Mouse (Mus musculus): ENCODE data around the gene Mthfsd. TPM values are rescaled to one million over a fixed set of nuclear protein-coding genes. Genes with fewer than 3 reads are reported as not detected.
A peak's percentile ranks its signal among the peaks of the same experiment; 100 is the strongest.

Gene Mthfsd
- polyA plus RNA-seq, 1 experiment from 2014 or later: 19.3 TPM

DNA sequence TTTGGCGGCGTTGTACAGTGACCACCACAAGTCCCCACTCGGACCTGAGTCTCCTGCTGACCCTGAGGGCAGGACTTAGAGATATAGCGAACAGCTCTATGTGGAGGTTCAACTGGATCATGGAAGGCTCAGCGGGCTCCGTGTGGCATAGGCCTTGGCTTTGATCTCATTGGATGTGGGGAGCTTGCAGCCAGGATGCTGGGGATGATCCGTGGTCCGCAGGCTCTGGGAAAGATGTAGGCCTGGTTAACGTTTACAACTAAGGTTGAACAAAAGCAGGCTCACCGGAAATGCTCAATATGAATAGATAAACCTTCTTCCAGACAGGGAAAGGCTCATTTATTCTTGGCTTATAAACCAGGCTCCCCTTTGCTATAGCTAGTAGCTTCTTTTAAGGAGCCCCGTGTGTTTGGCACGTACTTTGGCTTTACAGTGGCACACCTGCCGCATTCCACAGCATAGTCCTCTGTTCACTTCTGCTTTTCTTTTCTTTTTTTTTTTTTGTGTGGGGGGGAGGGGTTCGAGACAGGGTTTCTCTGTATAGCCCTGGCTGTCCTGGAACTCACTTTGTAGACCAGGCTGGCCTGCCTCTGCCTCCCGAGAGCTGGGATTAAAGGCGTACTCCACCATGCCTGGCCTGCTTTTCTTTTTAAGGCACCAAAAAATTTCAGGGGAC lies 21.2 kb upstream of the Mthfsd start:
- ATAC-seq (ENCODE audit: insufficient read depth): no peak
- Histone ChIP-seq H3K27me3 (peaks cover 81% of the 10 kb centered on the region), H3K9me3 (replicated peaks) (no peaks in the 10 kb centered on the region), H3K27ac (replicated peaks) (no peak overlapping the region), H3K4me1 (replicated peaks) (peaks cover 10% of the 10 kb centered on the region; the same call in 1 of the 2 replicates), H3K4me3 (replicated peaks) (no peak overlapping the region), H3K9ac (no peak overlapping the region), H3K36me3 (replicated peaks) (no peaks in the 10 kb centered on the region), H3K4me2 (no peak overlapping the region)
- WGBS (ENCODE audit: insufficient replicate concordance): 17% methylated on average over 16 of the region's 16 CpGs

DNA sequence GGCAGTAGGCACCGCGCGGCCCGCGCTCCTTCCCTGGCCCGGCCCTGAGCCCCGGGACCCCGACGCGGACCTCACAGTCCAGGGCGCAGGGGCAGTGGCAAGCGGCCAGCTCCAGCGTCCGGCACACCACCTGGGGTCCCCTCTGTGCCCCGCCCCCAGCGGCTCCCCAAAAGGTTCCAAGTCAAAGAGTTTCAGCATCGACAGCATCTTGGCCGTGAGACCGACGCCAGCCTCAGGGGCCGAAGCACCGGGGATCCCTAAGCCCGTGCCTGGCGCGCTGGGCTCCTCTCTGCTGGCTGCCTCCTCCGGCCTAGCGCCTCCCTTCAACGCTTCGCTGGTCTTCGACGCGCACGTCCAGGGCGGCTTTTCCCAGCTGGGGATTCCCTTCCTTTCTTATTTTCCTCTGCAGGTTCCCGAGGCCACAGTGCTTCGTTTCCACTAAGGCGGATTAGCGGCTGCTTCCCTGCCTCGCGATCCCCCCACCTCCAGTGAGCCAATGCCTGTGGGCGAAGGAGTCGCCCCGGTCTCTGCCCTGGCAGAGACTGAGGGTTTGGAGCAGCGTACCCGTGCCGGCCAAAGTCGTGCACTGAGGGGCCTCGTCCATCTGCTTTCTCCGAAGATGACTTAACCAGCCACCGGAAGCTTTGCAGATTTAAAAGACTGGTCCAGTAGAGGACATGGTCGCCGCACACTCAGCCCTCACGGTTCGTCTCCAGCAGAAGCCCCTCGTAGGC lies 20.5 kb upstream of the Mthfsd start:
- Histone ChIP-seq H3K9me3 (replicated peaks) (no peaks in the 10 kb centered on the region), H3K4me3 (replicated peaks) (no peak overlapping the region), H3K27ac (replicated peaks) (no peak overlapping the region), H3K4me2 (no peak overlapping the region), H3K27me3 (peaks cover 87% of the 10 kb centered on the region), H3K4me1 (replicated peaks) (peaks cover 10% of the 10 kb centered on the region; the same call in 1 of the 2 replicates), H3K9ac (no peak overlapping the region), H3K36me3 (replicated peaks) (no peaks in the 10 kb centered on the region)
- WGBS (ENCODE audit: insufficient replicate concordance): 3% methylated on average over 53 of the region's 55 CpGs
- ATAC-seq (ENCODE audit: insufficient read depth): no peak

DNA sequence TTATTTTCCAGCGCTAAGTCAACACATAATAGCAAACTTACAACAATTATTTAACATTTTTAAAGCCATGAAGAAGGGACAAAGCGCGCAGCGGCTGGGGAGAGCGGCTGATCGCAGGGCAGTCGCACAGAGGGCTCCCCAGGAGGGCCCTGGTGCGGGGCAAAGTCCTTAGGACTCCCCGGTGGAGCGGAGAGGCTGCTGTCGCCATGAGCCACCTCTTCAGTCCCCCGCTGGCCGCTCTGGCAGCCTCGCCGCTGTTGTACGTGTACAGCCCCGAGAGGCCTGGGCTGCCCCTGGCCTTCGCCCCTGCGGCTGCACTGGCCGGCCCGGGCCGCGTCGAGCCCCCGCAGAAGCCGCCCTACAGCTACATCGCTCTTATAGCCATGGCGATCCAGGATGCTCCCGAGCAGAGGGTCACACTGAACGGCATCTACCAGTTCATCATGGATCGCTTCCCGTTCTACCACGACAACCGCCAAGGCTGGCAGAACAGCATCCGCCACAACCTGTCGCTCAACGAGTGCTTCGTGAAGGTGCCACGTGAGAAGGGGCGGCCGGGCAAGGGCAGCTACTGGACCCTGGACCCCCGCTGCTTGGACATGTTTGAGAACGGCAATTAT lies 19.7 kb upstream of the Mthfsd start, which contains the start of gene Foxl1:
Foxl1 (plus strand) TSS at position 185 of the 620 bp plus-strand sequence.
- Histone ChIP-seq H3K27ac (replicated peaks) (no peak within 1 kb of the TSS), H3K9ac (no peak within 1 kb of the TSS), H3K4me1 (replicated peaks) (peaks cover 10% of the 10 kb centered on the region; the same call in 1 of the 2 replicates), H3K36me3 (replicated peaks) (no peaks in the 10 kb centered on the region), H3K4me3 (replicated peaks) (no peak within 1 kb of the TSS), H3K27me3 (peaks cover 91% of the 10 kb centered on the region), H3K9me3 (replicated peaks) (no peaks in the 10 kb centered on the region), H3K4me2 (no peak within 1 kb of the TSS)
- ATAC-seq (ENCODE audit: insufficient read depth): no peak
- WGBS (ENCODE audit: insufficient replicate concordance): 3% methylated on average over 43 of the region's 43 CpGs

DNA sequence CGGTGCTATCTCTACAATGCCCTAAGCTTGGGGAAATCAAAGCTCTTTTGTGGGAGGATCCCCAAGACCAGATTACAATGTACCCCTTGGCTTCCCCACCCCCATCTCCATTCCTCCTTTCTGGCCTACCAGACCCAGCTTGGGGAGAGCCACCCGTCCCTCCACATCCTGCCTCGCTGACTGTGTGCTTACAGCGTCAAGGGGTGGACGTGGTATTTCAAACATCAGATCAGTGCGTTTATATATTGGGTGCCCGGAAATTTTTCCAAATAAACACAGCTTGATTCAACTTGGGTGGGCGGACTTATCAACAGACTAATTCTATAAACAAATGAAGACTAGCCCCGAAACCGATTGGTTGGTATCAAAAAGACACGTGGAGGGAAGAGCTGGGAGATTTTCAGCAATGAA lies 19.1 kb upstream of the Mthfsd start:
- Histone ChIP-seq H3K9ac (no peak overlapping the region), H3K27ac (replicated peaks) (no peak overlapping the region), H3K4me1 (replicated peaks) (peaks cover 10% of the 10 kb centered on the region; the same call in 1 of the 2 replicates), H3K27me3 (peaks cover 96% of the 10 kb centered on the region), H3K36me3 (replicated peaks) (no peaks in the 10 kb centered on the region), H3K9me3 (replicated peaks) (no peaks in the 10 kb centered on the region), H3K4me2 (no peak overlapping the region), H3K4me3 (replicated peaks) (no peak overlapping the region)
- ATAC-seq (ENCODE audit: insufficient read depth): no peak
- 4% methylated on average over 11 of the region's 11 CpGs for WGBS (ENCODE audit: insufficient replicate concordance)

DNA sequence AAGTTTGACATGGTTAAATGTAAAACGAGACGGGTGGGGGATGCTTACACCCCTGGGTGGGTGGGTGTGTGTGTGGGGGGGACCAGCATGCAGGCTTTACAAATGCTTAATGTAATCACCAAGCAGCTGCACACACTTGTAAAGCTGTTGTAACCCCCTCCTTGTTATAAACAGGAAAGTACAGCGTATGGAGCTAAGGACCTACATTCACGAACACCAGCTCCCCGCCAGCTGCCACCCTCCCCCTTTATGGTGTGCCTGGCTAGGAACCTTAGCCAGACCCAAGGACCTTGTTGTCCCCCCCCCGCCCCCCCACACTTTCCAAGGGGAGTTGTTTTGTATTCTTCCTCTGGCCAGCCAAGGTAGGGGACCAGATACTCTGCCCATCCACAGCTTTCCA lies 18.5 kb upstream of the Mthfsd start:
- no peak for ATAC-seq (ENCODE audit: insufficient read depth)
- WGBS (ENCODE audit: insufficient replicate concordance): 11% methylated on average over 6 of the region's 6 CpGs
- H3K4me3 ChIP-seq (replicated peaks): no peak overlapping the region

DNA sequence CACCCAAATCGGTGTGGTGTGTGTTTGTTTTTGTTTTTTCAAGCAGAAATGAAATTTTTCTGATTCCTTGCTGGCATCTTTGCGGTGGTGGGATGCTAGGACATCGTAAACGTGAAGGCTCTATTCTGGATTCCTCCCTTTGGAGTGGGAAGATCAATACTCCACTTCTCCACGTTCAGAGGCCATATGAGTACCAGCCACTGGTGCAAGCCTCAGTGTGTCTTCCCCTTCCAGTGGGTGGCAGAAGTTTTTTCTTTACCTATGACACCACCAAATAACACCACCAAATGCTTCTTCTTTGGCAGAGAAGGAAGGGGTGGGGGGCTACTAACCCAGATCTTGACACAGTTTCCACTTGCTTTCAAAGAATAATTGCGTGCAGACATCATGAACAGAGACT lies 18.0 kb upstream of the Mthfsd start:
- Histone ChIP-seq H3K27me3 (peaks cover 99% of the 10 kb centered on the region), H3K4me1 (replicated peaks) (peaks cover 10% of the 10 kb centered on the region; the same call in 1 of the 2 replicates), H3K9ac (no peak overlapping the region), H3K36me3 (replicated peaks) (no peaks in the 10 kb centered on the region), H3K4me3 (replicated peaks) (no peak overlapping the region), H3K9me3 (replicated peaks) (no peaks in the 10 kb centered on the region), H3K4me2 (no peak overlapping the region), H3K27ac (replicated peaks) (no peak overlapping the region)
- ATAC-seq (ENCODE audit: insufficient read depth): no peak
- 9% methylated on average over 6 of the region's 6 CpGs for WGBS (ENCODE audit: insufficient replicate concordance)

More for the DNA sequence above, 18.5 kb upstream of the Mthfsd start:
- Histone ChIP-seq H3K9me3 (replicated peaks) (no peaks in the 10 kb centered on the region), H3K4me1 (replicated peaks) (peaks cover 10% of the 10 kb centered on the region; the same call in 1 of the 2 replicates), H3K27me3 (peaks cover 97% of the 10 kb centered on the region), H3K4me2 (no peak overlapping the region), H3K9ac (no peak overlapping the region), H3K36me3 (replicated peaks) (no peaks in the 10 kb centered on the region), H3K27ac (replicated peaks) (no peak overlapping the region)

DNA sequence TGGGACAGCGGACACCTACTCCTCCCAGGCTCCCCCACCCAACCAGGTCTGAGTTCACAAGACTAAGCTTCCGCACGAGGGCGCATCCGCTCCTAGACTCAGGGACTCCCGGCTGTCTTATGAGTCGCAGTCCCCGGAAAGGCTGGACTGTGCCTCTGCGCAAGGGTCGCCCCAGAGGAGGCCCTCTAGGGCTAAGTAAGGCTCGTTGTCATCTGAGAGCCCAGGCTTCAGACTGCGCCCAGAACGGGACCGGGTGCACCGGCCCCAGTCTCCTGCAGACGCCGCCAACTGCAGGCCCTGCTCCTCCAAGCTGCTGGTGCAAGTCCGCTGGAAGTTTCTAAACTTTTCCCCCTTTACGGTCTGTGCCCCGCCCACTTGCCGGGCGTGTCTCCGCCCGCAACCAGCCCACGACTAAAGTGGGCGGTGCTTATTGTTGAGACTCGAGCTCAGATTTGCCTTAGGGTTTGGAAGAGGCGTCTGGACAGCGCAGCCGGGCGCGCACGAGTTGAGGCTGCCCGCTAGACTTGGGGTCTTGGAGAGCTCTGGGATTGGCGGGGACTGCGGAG lies 17.2 kb upstream of the Mthfsd start:
- H3K27ac ChIP-seq (replicated peaks): no peak overlapping the region

DNA sequence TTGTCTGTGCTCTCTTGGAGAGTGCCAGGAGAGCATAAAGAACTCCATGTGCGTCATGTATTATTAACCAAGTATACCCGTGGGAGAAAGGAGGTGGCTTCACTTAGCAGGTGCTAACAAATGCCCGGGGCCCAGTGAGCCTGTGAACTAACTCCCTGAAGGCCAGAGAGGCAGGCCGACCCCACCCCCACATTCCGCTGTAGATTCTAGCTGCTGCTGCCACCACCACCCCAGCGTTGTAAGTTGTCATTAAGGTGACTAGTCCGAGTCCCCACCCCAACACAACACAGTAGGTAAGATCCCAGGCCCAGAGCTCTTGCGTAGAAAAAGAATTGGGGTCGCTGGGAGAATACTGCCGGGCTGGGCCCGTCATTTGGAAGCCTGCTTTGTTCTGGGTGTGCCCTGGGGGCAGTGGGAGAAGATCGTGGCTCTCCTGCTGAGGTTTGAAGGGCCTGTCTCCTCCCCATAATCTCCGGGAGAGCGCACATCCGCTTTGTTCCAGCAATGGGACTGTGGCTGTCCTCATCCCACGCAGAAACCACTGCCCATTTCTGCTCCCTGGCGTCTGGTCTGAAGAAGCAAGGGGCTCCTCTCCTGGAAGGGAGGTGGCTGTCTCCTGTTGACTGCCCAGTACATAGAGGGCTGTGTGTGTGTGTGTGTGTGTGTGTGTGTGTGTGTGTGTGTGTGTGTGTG lies 16.5 kb upstream of the Mthfsd start:
- no peak for ATAC-seq (ENCODE audit: insufficient read depth)
- Histone ChIP-seq H3K4me3 (replicated peaks) (no peak overlapping the region), H3K36me3 (replicated peaks) (no peaks in the 10 kb centered on the region), H3K27me3 (peaks cover 99% of the 10 kb centered on the region), H3K4me1 (replicated peaks) (peaks cover 10% of the 10 kb centered on the region; the same call in 1 of the 2 replicates), H3K4me2 (no peak overlapping the region), H3K27ac (replicated peaks) (no peak overlapping the region), H3K9ac (no peak overlapping the region), H3K9me3 (replicated peaks) (no peaks in the 10 kb centered on the region)
- WGBS (ENCODE audit: insufficient replicate concordance): 6% methylated on average over 17 of the region's 17 CpGs

More for the DNA sequence above, 17.2 kb upstream of the Mthfsd start:
- H3K9ac ChIP-seq: no peak overlapping the region
- WGBS (ENCODE audit: insufficient replicate concordance): 1% methylated on average over 36 of the region's 36 CpGs
- peaks cover 99% of the 10 kb centered on the region for H3K27me3 ChIP-seq
- no peak for ATAC-seq (ENCODE audit: insufficient read depth)
- no peaks in the 10 kb centered on the region for H3K9me3 ChIP-seq (replicated peaks)
- no peaks in the 10 kb centered on the region for H3K36me3 ChIP-seq (replicated peaks)
- H3K4me1 ChIP-seq (replicated peaks): peaks cover 10% of the 10 kb centered on the region; the same call in 1 of the 2 replicates
- 0 out of 2 replicates have a peak overlapping the region, but pooled peaks have one; percentile 12 for H3K4me3 ChIP-seq (replicated peaks)
- H3K4me2 ChIP-seq: peak overlapping the region; percentile 42

DNA sequence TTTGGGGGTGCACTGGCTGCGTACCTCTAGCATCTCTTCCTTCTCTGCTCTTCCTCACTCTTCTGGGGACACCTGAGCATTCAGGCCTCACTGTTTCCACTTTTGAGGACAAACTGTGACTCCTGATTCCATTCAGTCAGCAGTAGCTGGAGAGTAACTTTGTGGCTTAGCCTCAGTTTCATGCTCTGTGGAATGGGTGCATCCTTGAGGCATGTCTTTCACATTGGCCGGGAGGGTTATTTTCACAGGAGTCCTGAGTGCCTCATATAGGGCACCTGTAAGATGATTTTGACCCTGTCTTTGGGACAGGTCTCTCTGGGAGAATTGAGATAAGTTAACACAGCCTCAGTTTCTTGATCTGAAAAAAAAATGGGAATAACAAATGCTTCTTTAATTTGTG lies 14.9 kb upstream of the Mthfsd start:
- ATAC-seq (ENCODE audit: insufficient read depth): no peak
- Histone ChIP-seq H3K36me3 (replicated peaks) (no peaks in the 10 kb centered on the region), H3K4me1 (replicated peaks) (0 out of 2 replicates have a peak, but pooled peaks cover 6% of the 10 kb centered on the region), H3K9ac (no peak overlapping the region), H3K27ac (replicated peaks) (no peak overlapping the region), H3K27me3 (peaks cover 99% of the 10 kb centered on the region), H3K4me2 (no peak overlapping the region), H3K9me3 (replicated peaks) (no peaks in the 10 kb centered on the region), H3K4me3 (replicated peaks) (no peak overlapping the region)
- WGBS (ENCODE audit: insufficient replicate concordance): 58% methylated on average over 2 of the region's 2 CpGs

DNA sequence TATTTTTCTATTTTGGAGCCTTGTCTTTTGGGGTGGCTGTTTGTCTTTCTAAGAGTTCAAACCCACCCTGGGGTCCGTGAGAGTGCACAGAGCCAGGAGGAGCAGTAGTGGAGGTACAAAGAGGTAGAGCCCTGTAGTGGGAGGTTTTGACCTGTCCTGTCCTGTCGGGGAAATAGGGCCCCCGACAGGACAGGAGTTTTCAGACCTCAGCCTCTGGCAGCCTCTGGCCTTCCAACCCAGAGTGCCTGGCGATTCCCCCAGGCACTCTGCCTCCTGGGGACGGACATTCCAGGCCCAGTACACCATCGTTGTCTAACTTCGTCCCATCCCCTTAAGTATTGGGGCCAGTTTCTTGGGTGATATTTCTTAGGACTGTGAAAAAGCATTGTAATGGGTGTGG lies 14.2 kb upstream of the Mthfsd start:
- H3K4me3 ChIP-seq (replicated peaks): no peak overlapping the region

More for the DNA sequence above, 14.2 kb upstream of the Mthfsd start:
- H3K27ac ChIP-seq (replicated peaks): no peak overlapping the region
- H3K4me2 ChIP-seq: no peak overlapping the region
- H3K9me3 ChIP-seq (replicated peaks): no peaks in the 10 kb centered on the region
- no peak for ATAC-seq (ENCODE audit: insufficient read depth)
- H3K27me3 ChIP-seq: peaks cover 99% of the 10 kb centered on the region
- H3K4me1 ChIP-seq (replicated peaks): 0 out of 2 replicates have a peak, but pooled peaks cover 6% of the 10 kb centered on the region
- H3K9ac ChIP-seq: no peak overlapping the region
- H3K36me3 ChIP-seq (replicated peaks): no peaks in the 10 kb centered on the region
- WGBS (ENCODE audit: insufficient replicate concordance): 34% methylated on average over 7 of the region's 7 CpGs
